Mouse (Mus musculus) liver, postnatal 0 days (tissue): ENCODE results near the gene Kmt2a. TPM values are rescaled to one million over a fixed set of nuclear protein-coding genes. Genes with fewer than 3 reads are reported as not detected.

Source experiments
- ATAC-seq: fragments of 200-750 bp; cut with Nextera tagmentation; 2 replicates; pipeline ENCODE4 v1.8.0; 2017; ENCODE audit warnings: mild to moderate bottlenecking, moderate library complexity
- DNase-seq: peaks from one replicate; pipeline ENCODE4 v3.0.0-alpha.2; 2016
- H3K27ac ChIP-seq: fragments of 300-500 bp; sonication (generic); 2 replicates; pipeline ENCODE4 v1.5.1; 2014; ENCODE audit warnings: antibody characterized with exemption, moderate library complexity, mild to moderate bottlenecking, low read depth
- H3K27me3 ChIP-seq: fragments of 300-500 bp; sonication (generic); 2 replicates; pipeline ENCODE4 v1.6.1; 2014; ENCODE audit warnings: low read length, control low read depth, mixed read lengths; ENCODE audit not compliant: insufficient read depth
- H3K36me3 ChIP-seq: fragments of 300-500 bp; sonication (generic); replicated peaks from 2 replicates; pipeline ENCODE4 v1.6.1; 2014; ENCODE audit warnings: mild to moderate bottlenecking, control low read depth, low read length, moderate library complexity, mixed read lengths; ENCODE audit not compliant: insufficient read depth
- H3K4me1 ChIP-seq: fragments of 300-500 bp; sonication (generic); 2 replicates; pipeline ENCODE4 v1.6.1; 2014; ENCODE audit warnings: antibody characterized with exemption, mild to moderate bottlenecking, control low read depth; ENCODE audit not compliant: insufficient read depth
- H3K4me2 ChIP-seq: fragments of 300-500 bp; sonication (generic); 2 replicates; pipeline ENCODE4 v1.6.1; 2014; ENCODE audit warnings: low read depth, mild to moderate bottlenecking, low read length, moderate library complexity, mixed read lengths
- H3K4me3 ChIP-seq: fragments of 300-500 bp; sonication (generic); 2 replicates; pipeline ENCODE4 v1.5.1; 2014; ENCODE audit warnings: low read depth, low read length
- H3K9ac ChIP-seq: fragments of 300-500 bp; sonication (generic); replicated peaks from 2 replicates; pipeline ENCODE4 v1.6.1; 2014; ENCODE audit warnings: mild to moderate bottlenecking, moderate library complexity
- H3K9me3 ChIP-seq: fragments of 300-500 bp; sonication (generic); 2 replicates; pipeline ENCODE4 v1.6.1; 2016; ENCODE audit warnings: mild to moderate bottlenecking, control low read depth, low read length, mixed read lengths
- CTCF ChIP-seq: sonication (generic); IDR thresholded peaks from 2 replicates; pipeline ENCODE4 v1.5.1; 2016; ENCODE audit warnings: antibody characterized with exemption, low read depth
- EP300 ChIP-seq: IDR thresholded peaks from 2 replicates; pipeline ENCODE4 v1.6.1; 2016; ENCODE audit warnings: antibody characterized with exemption, low read depth, mild to moderate bottlenecking
- WGBS: fragments of 180-500 bp; shearing (Covaris S2); extraction: QIAGEN DNeasy Blood & Tissue Kit; methylation state at CpG from one replicate; pipeline ENCODE4 v1.1.7; 2014; ENCODE audit not compliant: insufficient replicate concordance; 5-methylcytosine and 5-hydroxymethylcytosine counted together
- polyA plus RNA-seq: library from polyadenylated mRNA; unstranded; fragments of >200 nt; fragmentation: Nextera tagmentation; extraction: Ambion mirVana; gene quantifications from 2 replicates; pipeline ENCODE4 v1.2.1, GENCODE M21; 2015

The Kmt2a gene
- polyA plus RNA-seq, 1 experiment from 2014 or later = 1.8 TPM

- DNase-seq = no peak
- TF ChIP-seq CTCF (no peak), EP300 (no peak)
- Histone ChIP-seq H3K4me1 (peaks cover 30% of the 10 kb centered on the region), H3K4me3 (no peak overlapping the region), H3K9ac (no peak overlapping the region), H3K27ac (no peak overlapping the region), H3K9me3 (no peaks in the 10 kb centered on the region), H3K4me2 (no peak overlapping the region; the same call in 1 of the 2 replicates), H3K36me3 (0 out of 2 replicates have a peak, but pooled peaks cover 2% of the 10 kb centered on the region), H3K27me3 (no peaks in the 10 kb centered on the region)
- no peak for ATAC-seq
- 87% methylated on average over 7 of the region's 7 CpGs for WGBS
Observed at GRCm38 (mm10) chr9:44877686-44878085, 3.4 kb downstream of the Kmt2a start.

DNA sequence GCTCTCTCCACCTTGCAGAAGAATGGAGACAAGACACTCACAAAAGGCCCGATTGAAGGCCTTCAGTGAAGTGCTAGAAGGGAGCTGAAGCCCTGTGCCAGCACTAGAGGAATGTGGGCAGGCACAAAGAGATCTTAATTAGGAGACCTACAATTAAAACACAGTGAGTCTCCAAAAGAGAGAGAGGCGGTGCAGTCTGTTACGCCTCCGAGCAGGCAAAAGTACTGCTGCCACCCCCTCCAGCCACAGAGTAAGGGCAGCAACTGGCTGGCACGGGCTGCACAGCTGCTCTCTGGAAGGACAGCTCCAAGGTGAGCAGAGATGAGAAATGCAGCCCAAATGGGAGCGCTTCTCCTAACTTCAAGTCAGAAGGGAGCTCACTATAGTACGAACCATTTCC, 5.6 kb downstream of the Kmt2a start:
- H3K27me3 ChIP-seq = no peaks in the 10 kb centered on the region
- no peak overlapping the region for H3K27ac ChIP-seq
- ATAC-seq = no peak
- no peak for TF ChIP-seq EP300
- TF ChIP-seq CTCF = no peak
- no peak for DNase-seq
- 78% methylated on average over 7 of the region's 7 CpGs for WGBS
- no peak overlapping the region for H3K4me3 ChIP-seq
- no peak overlapping the region for H3K4me2 ChIP-seq
- H3K9ac ChIP-seq = no peak overlapping the region
- H3K9me3 ChIP-seq = no peaks in the 10 kb centered on the region
- peaks cover 21% of the 10 kb centered on the region for H3K4me1 ChIP-seq
- H3K36me3 ChIP-seq = peaks cover 9% of the 10 kb centered on the region; the same call in 1 of the 2 replicates

- H3K4me2 ChIP-seq = no peak overlapping the region
- no peak overlapping the region for H3K4me3 ChIP-seq
- TF ChIP-seq CTCF (no peak), EP300 (no peak)
- no peaks in the 10 kb centered on the region for H3K27me3 ChIP-seq
- H3K36me3 ChIP-seq = peaks cover 9% of the 10 kb centered on the region; the same call in 1 of the 2 replicates
- no peak overlapping the region for H3K9ac ChIP-seq
- DNase-seq (no peak), ATAC-seq (no peak)
- H3K4me1 ChIP-seq = peaks cover 10% of the 10 kb centered on the region
- no peak overlapping the region for H3K27ac ChIP-seq
- H3K9me3 ChIP-seq = no peaks in the 10 kb centered on the region
Observed at GRCm38 (mm10) chr9:44874198-44874597, 6.9 kb downstream of the Kmt2a start.

DNA sequence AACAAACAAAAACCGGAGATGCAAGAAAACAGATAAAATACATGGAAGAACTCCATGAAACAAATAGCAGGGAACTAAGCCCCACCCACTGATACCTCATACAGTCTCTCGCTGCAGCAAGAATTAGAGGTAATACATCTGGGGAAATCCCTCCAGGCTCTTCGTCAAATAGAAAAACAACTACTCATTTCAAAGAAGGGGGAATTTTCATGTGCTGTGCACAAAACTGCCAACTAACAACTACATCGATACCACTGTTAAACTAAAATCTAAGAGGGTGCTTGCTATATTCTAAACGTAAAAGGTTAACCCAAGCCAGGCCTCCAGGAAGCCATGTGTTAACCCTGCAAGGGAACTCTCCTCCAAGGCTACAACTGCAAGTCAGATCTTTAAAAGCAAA, 7.4 kb downstream of the Kmt2a start:
- Histone ChIP-seq H3K9ac (no peak overlapping the region), H3K27me3 (no peaks in the 10 kb centered on the region), H3K36me3 (peaks cover 9% of the 10 kb centered on the region; the same call in 1 of the 2 replicates), H3K4me2 (no peak overlapping the region), H3K9me3 (no peaks in the 10 kb centered on the region), H3K27ac (no peak overlapping the region), H3K4me1 (peaks cover 5% of the 10 kb centered on the region), H3K4me3 (no peak overlapping the region)
- TF ChIP-seq EP300 (no peak), CTCF (no peak)
- DNase-seq = no peak
- ATAC-seq = no peak
- WGBS = 51% methylated on average over 5 of the region's 5 CpGs

GRCm38 (mm10) chr9:44868336-44869094, 12.6 kb downstream of the Kmt2a start:
- Histone ChIP-seq H3K4me2 (no peak overlapping the region), H3K27me3 (no peaks in the 10 kb centered on the region), H3K9ac (no peak overlapping the region), H3K27ac (no peak overlapping the region), H3K4me3 (no peak overlapping the region), H3K9me3 (no peaks in the 10 kb centered on the region), H3K4me1 (peaks cover 13% of the 10 kb centered on the region), H3K36me3 (peaks cover 19% of the 10 kb centered on the region)
- 77% methylated on average over 13 of the region's 13 CpGs for WGBS
- TF ChIP-seq CTCF (no peak), EP300 (no peak)
- no peak for ATAC-seq
- no peak for DNase-seq

- Histone ChIP-seq H3K4me2 (no peak overlapping the region), H3K9me3 (no peaks in the 10 kb centered on the region), H3K27ac (no peak overlapping the region), H3K4me1 (peaks cover 20% of the 10 kb centered on the region), H3K27me3 (no peaks in the 10 kb centered on the region), H3K4me3 (no peak overlapping the region), H3K36me3 (peaks cover 19% of the 10 kb centered on the region), H3K9ac (no peak overlapping the region)
- ATAC-seq (no peak), DNase-seq (no peak)
- TF ChIP-seq EP300 = no peak
- TF ChIP-seq CTCF = no peak
- 43% methylated on average over 3 of the region's 3 CpGs for WGBS
Observed at GRCm38 (mm10) chr9:44867664-44868063, 13.4 kb downstream of the Kmt2a start.
